Mouse (Mus musculus) kidney, postnatal 36 days (tissue): Measurements from ENCODE around the gene Pxmp4.

ENCODE experiments used
- DNase-seq, 2 experiments: peaks; one replicate each; pipeline ENCODE4 v3.0.0; 2021 to 2022; ENCODE audit warnings: mixed read lengths in 2 of 2

Pxmp4 gene

DNA sequence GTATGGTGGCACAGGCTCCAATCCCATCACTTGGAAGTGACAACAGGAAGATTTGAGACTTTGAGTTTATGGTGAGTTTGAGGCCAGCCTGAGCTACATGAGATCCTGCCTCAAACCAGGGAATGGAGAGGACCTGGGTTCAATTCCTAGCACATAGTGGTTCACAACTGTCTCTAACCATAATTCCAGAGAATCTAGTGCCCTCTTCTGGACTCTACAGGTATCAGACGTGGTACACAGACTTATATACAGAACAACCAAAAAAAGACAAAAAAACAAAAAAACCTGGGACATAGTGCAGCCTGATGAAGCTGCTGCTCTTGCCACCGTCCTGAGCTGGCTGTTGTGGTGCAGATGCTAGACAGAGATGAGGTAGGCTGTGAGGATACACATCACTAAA is 61.9 kb downstream of the Pxmp4 start:
- no peak for DNase-seq

- peak; percentile 28 to 68 for DNase-seq
Observed at GRCm38 (mm10) chr2:154539720-154540119, 63.8 kb downstream of the Pxmp4 start.

DNA sequence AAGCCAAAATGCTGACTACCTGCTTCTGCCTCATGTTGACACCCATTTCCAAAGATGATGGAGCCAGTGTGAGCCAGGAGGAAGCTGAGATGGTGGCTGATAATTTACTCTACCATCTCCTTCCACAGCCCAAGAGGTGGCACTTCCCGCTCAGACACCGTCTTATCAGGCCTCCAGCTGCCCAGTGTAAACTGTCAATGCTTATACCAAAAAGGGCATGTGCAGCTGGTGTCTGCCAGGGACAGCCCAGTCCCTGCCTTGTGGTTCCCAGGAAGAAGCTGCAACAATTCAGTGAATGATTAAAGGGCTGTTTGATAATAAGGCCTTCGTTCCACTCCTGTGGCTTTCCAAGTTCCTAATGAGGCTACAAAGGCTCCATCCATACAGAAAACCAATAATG is 64.8 kb downstream of the Pxmp4 start:
- DNase-seq: no peak

DNA sequence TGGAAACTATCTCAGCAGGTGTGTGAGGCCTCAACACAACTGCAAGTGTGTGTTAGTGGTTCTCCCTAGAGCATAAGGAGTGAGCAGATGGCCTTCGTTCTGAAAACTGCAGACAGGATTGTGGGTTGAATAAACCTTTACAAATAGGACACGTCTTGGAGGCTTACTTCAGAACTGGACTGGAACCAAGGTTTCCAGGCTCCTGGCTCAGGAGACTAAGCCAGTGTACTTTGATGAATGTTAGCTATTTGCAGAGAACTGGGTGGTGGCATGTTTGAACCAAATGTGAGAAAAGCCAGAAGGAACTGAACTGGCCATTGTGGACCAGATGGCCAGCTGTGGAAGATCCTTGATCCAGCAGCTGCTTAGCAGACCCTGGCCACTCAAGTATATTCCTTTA is 65.2 kb downstream of the Pxmp4 start:
- no peak for DNase-seq
